Mouse (Mus musculus): Measurements from ENCODE around the gene Gm16513. TPM values are rescaled to one million over a fixed set of nuclear protein-coding genes. Genes with fewer than 3 reads are reported as not detected.
"Not testable (repeated sequence)": the region's sequence is repeated elsewhere in the genome, so short reads cannot be mapped to it uniquely, and the experiment has no call there.

The Gm16513 gene
- not detected for total RNA-seq (2021)
- not detected in 2 replicates for polyA plus RNA-seq (2012; rRNA removed)
- long read RNA-seq: 0 reads

DNA sequence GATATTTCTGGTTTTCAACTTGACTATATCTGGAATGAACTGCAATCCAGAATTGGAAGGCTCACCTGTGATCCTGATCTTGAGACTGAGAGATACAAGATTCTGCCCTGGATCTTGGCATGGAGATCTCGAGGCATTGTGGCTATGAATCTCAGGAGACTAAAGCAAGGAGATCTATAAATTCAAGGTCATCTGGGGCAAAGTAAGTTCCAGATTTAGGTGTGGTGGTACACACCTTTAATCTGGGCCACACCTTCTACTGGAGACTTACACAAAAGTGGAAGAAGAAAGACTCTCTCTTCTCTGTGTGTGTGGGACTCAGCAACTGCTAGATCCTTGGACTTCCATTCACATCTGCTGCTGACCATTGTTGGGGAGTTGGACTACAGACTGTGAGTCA, at the start of gene Gm16513:
Gm16513 (plus strand) TSS at position 301 of the 400 bp plus-strand sequence.
- H3K27me3 ChIP-seq (ENCODE audit: control insufficient read depth, insufficient read depth, low read length); intact Hi-C loops (cut with DNase I); H3K9ac ChIP-seq (ENCODE audit: low read depth, low read length); H3K79me2 ChIP-seq (replicated peaks; ENCODE audit: control insufficient read depth, insufficient read depth, low read length); H3K4me3 ChIP-seq; H3K36me3 ChIP-seq (ENCODE audit: control insufficient read depth, insufficient read depth, low read length); H3K4me1 ChIP-seq (ENCODE audit: control insufficient read depth, insufficient read depth, low read length); H3K27ac ChIP-seq; DNase-seq: not testable (repeated sequence)
- WGBS: no CpG with 5 or more reads among the region's 1 CpGs

Other genes with a start within 250 kb of the Gm16513 start
- not detected for gene Gm6367, start 194.0 kb upstream of the Gm16513 start, total RNA-seq (2021)
- gene Gm6367, start 194.0 kb upstream of the Gm16513 start, polyA plus RNA-seq (2012; rRNA removed): not detected in 2 replicates
- not detected for gene Gm7942, start 75.7 kb upstream of the Gm16513 start, total RNA-seq (2021)
- not detected in 2 replicates for gene Gm7942, start 75.7 kb upstream of the Gm16513 start, polyA plus RNA-seq (2012; rRNA removed)
- gene Gm10424, start 90.1 kb downstream of the Gm16513 start, total RNA-seq (2021): not detected
- not detected in 2 replicates for gene Gm10424, start 90.1 kb downstream of the Gm16513 start, polyA plus RNA-seq (2012; rRNA removed)
- not detected for gene Gm3259, start 123.3 kb downstream of the Gm16513 start, total RNA-seq (2021)
- not detected in 2 replicates for gene Gm3259, start 123.3 kb downstream of the Gm16513 start, polyA plus RNA-seq (2012; rRNA removed)

Data from heart, adult 2 months (tissue).